Mouse (Mus musculus) neural tube, embryonic 11.5 days (tissue): Measurements from ENCODE around the gene Otof. TPM values are rescaled to one million over a fixed set of nuclear protein-coding genes. Genes with fewer than 3 reads are reported as not detected.

Source experiments
- ATAC-seq: fragments of 200-750 bp; cut with Nextera tagmentation; 2 replicates; pipeline ENCODE4 v1.8.0; 2017; ENCODE audit warnings: moderate number of reproducible peaks, mild to moderate bottlenecking, moderate TSS enrichment, moderate library complexity; ENCODE audit not compliant: insufficient read depth, low FRiP score, low TSS enrichment
- DNase-seq: peaks from one replicate; pipeline ENCODE4 v3.0.0-alpha.2; 2015; ENCODE audit warnings: low spot score
- H3K27ac ChIP-seq: fragments of 300-500 bp; sonication (generic); 2 replicates; pipeline ENCODE4 v1.5.1; 2014; ENCODE audit warnings: low read depth, mild to moderate bottlenecking, low read length
- H3K27me3 ChIP-seq: fragments of 300-500 bp; sonication (generic); 2 replicates; pipeline ENCODE4 v1.6.1; 2014; ENCODE audit warnings: mild to moderate bottlenecking, low read length, mixed read lengths; ENCODE audit not compliant: control insufficient read depth, insufficient read depth
- H3K36me3 ChIP-seq: fragments of 300-500 bp; sonication (generic); 2 replicates; pipeline ENCODE4 v1.6.1; 2014; ENCODE audit warnings: mild to moderate bottlenecking, low read length, moderate library complexity, mixed read lengths; ENCODE audit not compliant: control insufficient read depth, insufficient read depth
- H3K4me1 ChIP-seq: fragments of 300-500 bp; sonication (generic); 2 replicates; pipeline ENCODE4 v1.6.1; 2014; ENCODE audit warnings: low read length, mixed read lengths; ENCODE audit not compliant: control insufficient read depth, insufficient read depth
- H3K4me2 ChIP-seq: fragments of 300-500 bp; sonication (generic); 2 replicates; pipeline ENCODE4 v1.6.1; 2014; ENCODE audit warnings: low read depth, mild to moderate bottlenecking, moderate library complexity
- H3K4me3 ChIP-seq: fragments of 300-500 bp; sonication (generic); 2 replicates; pipeline ENCODE4 v1.5.1; 2014; ENCODE audit warnings: low read depth, low read length
- H3K9ac ChIP-seq: fragments of 300-500 bp; sonication (generic); 2 replicates; pipeline ENCODE4 v1.6.1; 2014; ENCODE audit warnings: mild to moderate bottlenecking, low read length
- H3K9me3 ChIP-seq: fragments of 300-500 bp; sonication (generic); 2 replicates; pipeline ENCODE4 v1.6.1; 2016; ENCODE audit warnings: low read length; ENCODE audit not compliant: control insufficient read depth
- WGBS: fragments of 180-500 bp; shearing (Covaris S2); extraction: QIAGEN DNeasy Blood & Tissue Kit; methylation state at CpG from one replicate; pipeline ENCODE4 v1.1.7; 2014; 5-methylcytosine and 5-hydroxymethylcytosine counted together
- polyA plus RNA-seq: library from polyadenylated mRNA; unstranded; fragments of >200 nt; fragmentation: Nextera tagmentation; extraction: Ambion mirVana; gene quantifications from 2 replicates; pipeline ENCODE4 v1.2.1, GENCODE M21; 2014

Gene Otof
- 0.04 and 0.18 TPM in 2 replicates for polyA plus RNA-seq

DNA sequence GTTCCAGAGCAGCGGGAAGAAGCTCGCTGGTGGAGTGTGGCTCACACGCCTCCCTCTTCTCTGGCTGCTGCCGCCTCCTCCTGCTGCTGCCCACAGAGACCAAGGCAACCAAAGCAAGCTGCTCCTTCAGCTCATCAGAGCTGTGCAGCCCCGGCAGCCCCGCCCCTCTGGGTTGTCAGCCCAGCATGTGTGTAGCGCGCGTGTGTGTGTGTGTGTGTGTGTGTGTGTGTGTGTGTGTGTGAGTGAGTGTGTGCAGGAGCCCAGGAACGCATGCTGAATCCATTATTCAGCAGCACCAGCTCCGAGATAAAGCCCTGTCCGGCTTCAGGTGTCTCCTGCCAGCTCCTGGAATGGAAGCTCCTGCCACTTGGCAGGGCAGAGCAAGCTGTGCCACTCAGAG is at the start of gene Otof:
Gene Otof (minus strand): TSS at position 112 of the 400 bp plus-strand sequence.
- H3K36me3 ChIP-seq: no peaks in the 10 kb centered on the region
- DNase-seq: peak; percentile 27
- no peaks in the 10 kb centered on the region for H3K9me3 ChIP-seq
- H3K4me1 ChIP-seq: no peaks in the 10 kb centered on the region
- H3K27me3 ChIP-seq: peaks cover 7% of the 10 kb centered on the region
- no peak for ATAC-seq
- H3K4me3 ChIP-seq: no peak within 1 kb of the TSS
- no peak within 1 kb of the TSS for H3K27ac ChIP-seq
- no peak within 1 kb of the TSS for H3K9ac ChIP-seq
- WGBS: 50% methylated on average over 11 of the region's 12 CpGs
- no peak within 1 kb of the TSS for H3K4me2 ChIP-seq

DNA sequence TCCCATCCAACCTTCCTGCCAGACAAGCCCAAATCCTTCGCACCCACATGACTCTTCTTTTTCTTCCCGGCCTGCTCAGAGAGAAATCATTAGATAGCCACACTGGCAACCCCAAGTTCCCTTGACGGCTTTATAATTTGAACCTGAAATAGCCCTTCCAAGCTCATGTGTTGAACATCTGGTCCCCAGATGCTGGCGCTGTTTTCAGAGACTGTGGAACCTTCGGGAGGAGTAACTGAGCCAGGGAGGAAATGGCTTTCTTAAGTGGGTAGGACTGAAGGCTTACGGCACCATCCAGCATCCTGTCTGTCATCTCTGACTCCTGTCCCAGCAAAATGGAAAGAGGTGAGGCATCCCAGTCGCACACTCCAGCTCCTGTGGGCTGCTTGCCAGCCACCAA is 35.6 kb upstream of the Otof start:
- H3K4me2 ChIP-seq: no peak overlapping the region
- H3K9ac ChIP-seq: no peak overlapping the region
- no peaks in the 10 kb centered on the region for H3K27me3 ChIP-seq
- no peaks in the 10 kb centered on the region for H3K4me1 ChIP-seq
- no peak overlapping the region for H3K27ac ChIP-seq
- 54% methylated on average over 7 of the region's 7 CpGs for WGBS
- ATAC-seq: no peak
- no peaks in the 10 kb centered on the region for H3K9me3 ChIP-seq
- no peak overlapping the region for H3K4me3 ChIP-seq
- H3K36me3 ChIP-seq: no peaks in the 10 kb centered on the region
- peak; percentile 48 for DNase-seq

DNA sequence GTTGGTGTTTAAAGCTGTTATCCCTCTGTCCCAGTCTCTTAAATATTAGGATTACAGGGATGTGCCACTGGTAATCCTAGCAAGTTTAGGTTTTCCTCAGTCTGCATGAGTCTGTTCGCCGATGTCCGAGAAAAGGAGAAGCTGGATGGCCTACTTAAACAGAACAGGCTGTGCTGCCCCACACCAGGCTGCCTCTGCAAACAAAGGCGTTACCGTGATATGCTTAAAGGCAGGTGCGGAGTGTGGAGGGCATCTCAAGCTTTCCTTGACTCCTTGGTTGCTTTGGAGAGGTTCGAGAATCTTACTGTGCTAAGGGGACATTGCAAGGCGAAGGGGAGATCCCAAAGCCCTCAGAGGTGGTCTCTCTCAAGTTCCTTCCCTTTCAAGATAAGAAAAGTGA is 35.1 kb upstream of the Otof start:
- Histone ChIP-seq H3K4me3 (no peak overlapping the region), H3K27me3 (no peaks in the 10 kb centered on the region), H3K9me3 (no peaks in the 10 kb centered on the region), H3K27ac (no peak overlapping the region), H3K36me3 (no peaks in the 10 kb centered on the region), H3K4me2 (no peak overlapping the region), H3K9ac (no peak overlapping the region), H3K4me1 (no peaks in the 10 kb centered on the region)
- ATAC-seq: no peak
- no peak for DNase-seq
- 78% methylated on average over 8 of the region's 8 CpGs for WGBS

DNA sequence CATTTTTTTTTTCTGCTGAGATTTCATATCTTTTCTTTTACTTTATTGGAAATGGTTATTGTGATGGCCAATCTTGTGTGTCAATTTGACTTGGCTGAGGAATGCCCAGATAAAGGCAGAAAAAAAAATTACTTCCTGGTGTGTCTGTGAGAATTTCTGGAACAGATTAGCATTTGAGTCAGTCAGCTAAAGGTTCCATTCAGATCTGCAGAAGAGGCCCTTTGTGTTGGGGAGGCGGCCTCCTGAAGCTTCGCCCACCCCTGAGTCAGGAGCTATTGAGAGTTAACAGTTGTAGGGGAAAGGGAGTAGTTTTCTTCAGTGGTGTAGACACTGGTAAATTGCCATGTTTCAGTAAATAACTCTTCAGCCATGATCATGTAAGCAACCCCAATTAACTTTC is 33.6 kb upstream of the Otof start:
- no peaks in the 10 kb centered on the region for H3K36me3 ChIP-seq
- H3K4me2 ChIP-seq: no peak overlapping the region
- no peak overlapping the region for H3K27ac ChIP-seq
- no peak for DNase-seq
- WGBS: 58% methylated on average over 2 of the region's 2 CpGs
- no peak overlapping the region for H3K4me3 ChIP-seq
- no peak overlapping the region for H3K9ac ChIP-seq
- no peaks in the 10 kb centered on the region for H3K9me3 ChIP-seq
- H3K4me1 ChIP-seq: no peaks in the 10 kb centered on the region
- no peaks in the 10 kb centered on the region for H3K27me3 ChIP-seq
- no peak for ATAC-seq

DNA sequence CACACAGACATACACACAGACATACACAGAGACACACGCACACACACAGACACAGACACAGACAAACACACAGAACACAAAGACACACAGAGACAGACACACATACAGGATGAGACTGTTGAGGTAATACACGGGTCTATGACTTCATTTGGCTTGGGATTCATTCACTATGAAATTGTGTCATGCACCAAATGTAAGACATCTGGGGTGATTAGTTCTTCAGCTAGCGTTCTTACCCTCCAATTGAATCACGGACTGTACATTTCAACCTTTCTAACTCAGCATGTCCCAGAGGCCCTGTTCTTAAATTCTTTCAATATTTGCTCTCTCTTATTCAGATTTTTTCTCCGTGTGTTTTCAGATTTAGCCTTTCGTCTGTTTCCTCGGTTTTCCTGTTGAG is 32.9 kb upstream of the Otof start:
- Histone ChIP-seq H3K9me3 (no peaks in the 10 kb centered on the region), H3K36me3 (no peaks in the 10 kb centered on the region), H3K27ac (no peak overlapping the region), H3K27me3 (no peaks in the 10 kb centered on the region), H3K4me1 (no peaks in the 10 kb centered on the region), H3K9ac (no peak overlapping the region), H3K4me2 (no peak overlapping the region), H3K4me3 (no peak overlapping the region)
- no peak for DNase-seq
- 80% methylated on average over 7 of the region's 7 CpGs for WGBS
- no peak for ATAC-seq

DNA sequence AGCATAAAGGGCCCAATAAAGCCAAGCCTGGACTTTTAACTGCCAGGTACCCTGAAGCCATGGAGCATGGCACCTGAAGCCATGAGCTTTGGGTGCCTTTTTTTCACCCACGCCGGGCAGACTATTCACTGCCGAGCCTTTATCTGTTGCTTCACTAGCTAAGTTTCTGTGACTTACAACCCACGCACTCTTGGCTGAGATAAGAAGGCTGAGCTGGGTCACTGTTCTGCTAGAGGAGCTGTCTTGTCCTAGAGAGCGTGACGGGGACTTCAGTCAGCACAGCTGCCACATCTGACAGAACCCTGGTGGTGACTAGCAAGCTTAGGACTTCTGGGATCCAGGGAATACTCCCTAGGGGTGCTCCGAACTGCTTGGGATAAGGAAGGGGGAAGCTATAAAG is 32.0 kb upstream of the Otof start:
- 80% methylated on average over 7 of the region's 7 CpGs for WGBS
- Histone ChIP-seq H3K27ac (no peak overlapping the region), H3K27me3 (no peaks in the 10 kb centered on the region), H3K36me3 (no peaks in the 10 kb centered on the region), H3K4me2 (no peak overlapping the region), H3K9ac (no peak overlapping the region), H3K9me3 (no peaks in the 10 kb centered on the region), H3K4me3 (no peak overlapping the region), H3K4me1 (no peaks in the 10 kb centered on the region)
- ATAC-seq (no peak), DNase-seq (no peak)

DNA sequence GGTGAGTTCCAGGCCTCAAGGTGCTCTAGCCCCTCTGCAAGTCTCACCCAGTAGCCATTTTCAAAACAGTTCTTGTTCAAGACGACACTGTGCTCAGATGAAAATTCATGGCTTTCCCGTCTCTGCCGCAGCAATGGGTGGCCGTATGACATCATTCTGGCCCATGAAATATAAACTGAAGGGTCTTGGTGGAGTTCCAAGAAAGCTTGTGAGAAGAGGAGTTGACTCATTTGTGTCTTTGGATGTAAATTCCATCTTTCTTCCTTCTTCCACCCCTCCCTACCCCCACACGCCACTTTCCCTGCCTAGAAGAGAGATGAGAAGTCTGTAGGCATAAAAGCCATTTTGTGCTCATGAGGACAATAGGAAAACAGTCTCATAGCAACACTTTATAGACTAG is 29.1 kb upstream of the Otof start:
- Histone ChIP-seq H3K9ac (no peak overlapping the region), H3K4me2 (no peak overlapping the region), H3K36me3 (no peaks in the 10 kb centered on the region), H3K27me3 (no peaks in the 10 kb centered on the region), H3K27ac (no peak overlapping the region), H3K9me3 (no peaks in the 10 kb centered on the region), H3K4me1 (no peaks in the 10 kb centered on the region), H3K4me3 (no peak overlapping the region)
- DNase-seq (no peak), ATAC-seq (no peak)
- WGBS: 78% methylated on average over 5 of the region's 5 CpGs

DNA sequence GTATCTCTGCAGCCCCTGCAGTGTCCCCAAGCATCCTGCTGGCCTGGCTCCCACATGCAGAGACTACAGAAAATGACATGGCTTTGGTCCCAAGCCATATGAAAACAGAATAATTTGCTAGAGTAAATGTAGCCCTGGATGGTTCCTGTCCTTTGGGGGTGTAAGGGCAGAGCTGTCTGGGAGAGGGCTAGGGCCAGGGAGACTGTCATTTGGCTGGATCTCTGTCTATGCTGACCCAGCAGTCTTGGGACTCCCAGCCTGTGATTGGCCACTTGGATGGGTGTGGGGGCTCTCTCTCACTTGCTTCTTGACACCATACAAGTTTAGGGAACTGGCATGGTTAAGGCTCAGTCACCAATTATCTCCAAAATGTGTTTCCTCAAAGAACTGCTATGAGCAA is 28.5 kb upstream of the Otof start:
- no peak overlapping the region for H3K27ac ChIP-seq
- no peak overlapping the region for H3K4me2 ChIP-seq
- H3K4me3 ChIP-seq: no peak overlapping the region
- H3K9ac ChIP-seq: no peak overlapping the region
- no peaks in the 10 kb centered on the region for H3K9me3 ChIP-seq
- ATAC-seq: no peak
- H3K36me3 ChIP-seq: no peaks in the 10 kb centered on the region
- no peaks in the 10 kb centered on the region for H3K27me3 ChIP-seq
- H3K4me1 ChIP-seq: no peaks in the 10 kb centered on the region
- DNase-seq: no peak

DNA sequence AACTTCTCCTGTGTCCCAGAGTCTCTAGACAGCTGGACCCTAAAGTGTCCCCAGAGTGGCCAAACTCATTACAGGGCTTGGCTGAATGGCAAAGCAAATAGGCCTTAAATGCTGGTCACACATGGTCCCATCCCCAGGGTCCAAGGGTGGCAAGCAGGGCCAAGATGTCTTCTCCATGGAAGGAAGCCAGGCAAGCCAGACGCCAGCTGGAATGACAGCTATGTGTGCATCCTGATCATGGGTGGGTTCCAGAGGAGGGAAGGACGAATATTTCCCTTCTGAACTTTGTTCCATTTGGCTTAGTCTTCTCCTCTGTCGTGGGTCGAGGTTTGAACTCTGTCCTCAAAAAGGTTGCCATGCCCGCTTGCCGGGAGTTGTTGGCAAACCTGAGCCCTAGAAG is 23.4 kb upstream of the Otof start:
- ATAC-seq (no peak), DNase-seq (no peak)
- WGBS: 86% methylated on average over 6 of the region's 6 CpGs

More for the DNA sequence above, 23.4 kb upstream of the Otof start:
- no peaks in the 10 kb centered on the region for H3K36me3 ChIP-seq
- no peaks in the 10 kb centered on the region for H3K27me3 ChIP-seq
- no peaks in the 10 kb centered on the region for H3K4me1 ChIP-seq
- H3K4me2 ChIP-seq: no peak overlapping the region
- H3K9me3 ChIP-seq: no peaks in the 10 kb centered on the region
- no peak overlapping the region for H3K9ac ChIP-seq
- H3K4me3 ChIP-seq: no peak overlapping the region
- no peak overlapping the region for H3K27ac ChIP-seq
